In the genomic region with DNA sequence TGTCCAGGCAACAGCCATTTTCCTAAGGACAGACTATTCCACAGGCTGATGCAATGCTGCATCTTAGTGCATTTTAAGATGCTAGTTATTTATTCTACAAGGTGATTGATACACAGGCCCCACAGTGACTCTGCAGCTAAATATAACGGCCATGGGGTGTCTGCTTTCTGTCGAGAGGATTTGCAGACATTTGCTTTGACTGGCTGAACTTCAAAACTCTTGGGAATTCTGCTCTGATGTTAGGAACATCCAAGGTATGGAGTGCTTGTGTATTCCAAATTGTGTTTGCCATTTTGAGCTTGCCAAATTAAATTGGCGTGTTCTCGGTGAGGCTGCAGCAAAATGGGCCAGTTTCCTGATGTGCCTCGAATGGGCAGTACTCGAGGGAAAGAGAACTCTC, we compare ENCODE assay signal across 22 mouse cellular contexts. TPM values are rescaled to one million over a fixed set of nuclear protein-coding genes. Genes with fewer than 3 reads are reported as not detected.
DNase-seq lines count a peak whose midpoint lies in the region; ATAC-seq lines count a peak whose summit lies in the region.
"Had no signal": no experiment of that assay in that cellular context is flagged by ENCODE, and none has a peak within 500 bp of the region (broad histone marks: within the 10 kb centered on the region; RNA-seq: fewer than 3 reads in every experiment).

No protein-coding gene starts in this region.

- no peaks in the 10 kb centered on the region for H3K4me1 ChIP-seq in midbrain, embryonic 11.5 days (ENCODE audit: control insufficient read depth, insufficient read depth, low read length)
- no peaks in the 10 kb centered on the region for H3K4me1 ChIP-seq in midbrain, embryonic 14.5 days (ENCODE audit: control insufficient read depth, insufficient read depth, low read length)
- H3K4me1 ChIP-seq in heart, embryonic 11.5 days (ENCODE audit: control insufficient read depth, insufficient read depth, low read length) = 0 out of 2 replicates have a peak, but pooled peaks cover 2% of the 10 kb centered on the region
- H3K4me1 ChIP-seq: embryonic facial prominence, embryonic 13.5 days; liver, embryonic 15.5 days; megakaryocyte, embryonic 14.5 days; neural tube, embryonic 13.5 days had no signal

- WGBS in midbrain, embryonic 11.5 days = 84% methylated on average over 6 of the region's 6 CpGs
- WGBS in midbrain, embryonic 14.5 days = 83% methylated on average over 6 of the region's 6 CpGs
- WGBS in heart, embryonic 11.5 days (ENCODE audit: insufficient replicate concordance) = 26% methylated on average over 6 of the region's 6 CpGs

- no peaks in the 10 kb centered on the region for H3K36me3 ChIP-seq in midbrain, embryonic 11.5 days (ENCODE audit: control insufficient read depth, insufficient read depth, low read length)
- H3K36me3 ChIP-seq in midbrain, embryonic 14.5 days (ENCODE audit: control insufficient read depth, insufficient read depth, low read length) = no peaks in the 10 kb centered on the region
- no peaks in the 10 kb centered on the region for H3K36me3 ChIP-seq in heart, embryonic 11.5 days (ENCODE audit: control insufficient read depth, insufficient read depth, low read length)
- H3K36me3 ChIP-seq: embryonic facial prominence, embryonic 13.5 days; liver, embryonic 15.5 days; neural tube, embryonic 13.5 days had no signal

- no peak overlapping the region for H3K9ac ChIP-seq in midbrain, embryonic 11.5 days (ENCODE audit: low read length)
- no peak overlapping the region for H3K9ac ChIP-seq in midbrain, embryonic 14.5 days (replicated peaks; ENCODE audit: low read length)
- peak overlapping the region; percentile 43; the same call in 1 of the 2 replicates for H3K9ac ChIP-seq in heart, embryonic 11.5 days (ENCODE audit: low read depth, low read length)
- H3K9ac ChIP-seq: embryonic facial prominence, embryonic 13.5 days; hindbrain, embryonic 14.5 days; liver, embryonic 15.5 days; neural tube, embryonic 13.5 days had no signal

- H3K9me3 ChIP-seq in midbrain, embryonic 11.5 days (ENCODE audit: control insufficient read depth, low read length) = no peaks in the 10 kb centered on the region
- H3K9me3 ChIP-seq in midbrain, embryonic 14.5 days (ENCODE audit: control insufficient read depth, low read length) = no peaks in the 10 kb centered on the region
- H3K9me3 ChIP-seq in heart, embryonic 11.5 days (replicated peaks; ENCODE audit: control insufficient read depth, low read length) = no peaks in the 10 kb centered on the region
- H3K9me3 ChIP-seq: embryonic facial prominence, embryonic 13.5 days; liver, embryonic 15.5 days; megakaryocyte, embryonic 14.5 days; neural tube, embryonic 13.5 days had no signal

- H3K27ac ChIP-seq in midbrain, embryonic 11.5 days (ENCODE audit: low read depth, low read length) = no peak overlapping the region
- no peak overlapping the region for H3K27ac ChIP-seq in midbrain, embryonic 14.5 days (replicated peaks; ENCODE audit: low read depth, low read length)
- peak overlapping the region; percentile 81 for H3K27ac ChIP-seq in heart, embryonic 11.5 days (ENCODE audit: low read depth, low read length)
- H3K27ac ChIP-seq: embryonic facial prominence, embryonic 13.5 days; hindbrain, embryonic 14.5 days; liver, embryonic 15.5 days; neural tube, embryonic 13.5 days had no signal

- H3K27me3 ChIP-seq in midbrain, embryonic 11.5 days (ENCODE audit: control insufficient read depth, insufficient read depth, low read length) = no peaks in the 10 kb centered on the region
- H3K27me3 ChIP-seq in midbrain, embryonic 14.5 days (ENCODE audit: control insufficient read depth, insufficient read depth, low read length) = no peaks in the 10 kb centered on the region
- no peaks in the 10 kb centered on the region for H3K27me3 ChIP-seq in heart, embryonic 11.5 days (ENCODE audit: control insufficient read depth, insufficient read depth, low read length)
- H3K27me3 ChIP-seq: embryonic facial prominence, embryonic 13.5 days; liver, embryonic 15.5 days; megakaryocyte, embryonic 14.5 days; neural tube, embryonic 13.5 days had no signal

- ATAC-seq in midbrain, embryonic 11.5 days (ENCODE audit: low FRiP score) = no peak
- no peak for ATAC-seq in midbrain, embryonic 14.5 days (ENCODE audit: low FRiP score, low TSS enrichment)
- ATAC-seq in heart, embryonic 11.5 days (replicated peaks; ENCODE audit: insufficient number of reproducible peaks, low FRiP score, low TSS enrichment) = no peak

- no peak overlapping the region for H3K4me3 ChIP-seq in midbrain, embryonic 11.5 days (ENCODE audit: low read depth, low read length)
- H3K4me3 ChIP-seq in midbrain, embryonic 14.5 days (replicated peaks; ENCODE audit: low read depth, low read length) = no peak overlapping the region
- H3K4me3 ChIP-seq in heart, embryonic 11.5 days (ENCODE audit: low read depth, low read length) = no peak overlapping the region
- H3K4me3 ChIP-seq: embryonic facial prominence, embryonic 13.5 days; liver, embryonic 15.5 days; megakaryocyte, embryonic 14.5 days; neural tube, embryonic 13.5 days had no signal

- H3K4me2 ChIP-seq in midbrain, embryonic 11.5 days = no peak overlapping the region
- no peak overlapping the region for H3K4me2 ChIP-seq in midbrain, embryonic 14.5 days (ENCODE audit: low read length)
- peak overlapping the region; percentile 33 for H3K4me2 ChIP-seq in heart, embryonic 11.5 days
- H3K4me2 ChIP-seq: embryonic facial prominence, embryonic 13.5 days; hindbrain, embryonic 14.5 days; liver, embryonic 15.5 days; neural tube, embryonic 13.5 days had no signal

- DNase-seq in midbrain, embryonic 11.5 days (ENCODE audit: low spot score, missing footprints) = peak; percentile 51
- no peak for DNase-seq in midbrain, embryonic 14.5 days
- peak; percentile 34 for DNase-seq in heart, postnatal 4 days
- DNase-seq in yolk sac, embryonic 10.5 days (ENCODE audit: low spot score) = peak; percentile 34
- DNase-seq in cerebellum, postnatal 4 days (ENCODE audit: low spot score in 2 of 2) = no peak
- DNase-seq in ovary, postnatal 14 days (ENCODE audit: low spot score) = no peak
- DNase-seq in lung, postnatal 4 days = no peak
- DNase-seq: adrenal gland, adult 8-10 months; cerebellum, adult 11-12 months; cerebellum, postnatal 25 days; gastrocnemius, postnatal 36 days; kidney, adult 18-20 months; kidney, postnatal 25 days; lung, postnatal 10 days; right cerebral cortex, postnatal 14 days; thymus, postnatal 36 days had no signal

RNA-seq across cellular contexts. Expression of gene Slc8a1, which starts 2.4 kb away (rescaled TPM):
- 3.3 and 3.7 TPM in 2 replicates for polyA plus RNA-seq in midbrain, embryonic 11.5 days (2014; fragmentation: Nextera tagmentation; extraction: Ambion mirVana)
- polyA plus RNA-seq in midbrain, embryonic 14.5 days (2014; fragmentation: Nextera tagmentation; extraction: Ambion mirVana) = 22.6 and 23.6 TPM in 2 replicates
- polyA plus RNA-seq in heart, embryonic 11.5 days (2014; fragmentation: Nextera tagmentation; extraction: Ambion mirVana) = 126 and 148 TPM in 2 replicates
- 1,000 to 10,000 TPM; 1,020 to 1,023 TPM for total RNA-seq in heart, postnatal 4 days (2021)

Comparison
In these comparisons a context has a peak if more than half of its experiments do, and no peak if none do; other contexts are left out.
1. DNase-seq: peak in midbrain, embryonic 11.5 days (single experiment), heart, postnatal 4 days (single experiment) and yolk sac, embryonic 10.5 days (single experiment); none in midbrain, embryonic 14.5 days (single experiment), cerebellum, postnatal 4 days (0 of 2), ovary, postnatal 14 days (single experiment) and lung, postnatal 4 days (0 of 2).